Mouse (Mus musculus) CD8-positive naive resting alpha-beta T cell, adult 2 months (primary cell): ENCODE results near the gene Chid1.

Source experiments
- DNase-seq, 2 experiments: peaks; one replicate each; pipeline ENCODE4 v3.0.0; 2022; ENCODE audit warnings: low read depth in 2 of 2, low spot score in 2 of 2

Gene Chid1

DNA sequence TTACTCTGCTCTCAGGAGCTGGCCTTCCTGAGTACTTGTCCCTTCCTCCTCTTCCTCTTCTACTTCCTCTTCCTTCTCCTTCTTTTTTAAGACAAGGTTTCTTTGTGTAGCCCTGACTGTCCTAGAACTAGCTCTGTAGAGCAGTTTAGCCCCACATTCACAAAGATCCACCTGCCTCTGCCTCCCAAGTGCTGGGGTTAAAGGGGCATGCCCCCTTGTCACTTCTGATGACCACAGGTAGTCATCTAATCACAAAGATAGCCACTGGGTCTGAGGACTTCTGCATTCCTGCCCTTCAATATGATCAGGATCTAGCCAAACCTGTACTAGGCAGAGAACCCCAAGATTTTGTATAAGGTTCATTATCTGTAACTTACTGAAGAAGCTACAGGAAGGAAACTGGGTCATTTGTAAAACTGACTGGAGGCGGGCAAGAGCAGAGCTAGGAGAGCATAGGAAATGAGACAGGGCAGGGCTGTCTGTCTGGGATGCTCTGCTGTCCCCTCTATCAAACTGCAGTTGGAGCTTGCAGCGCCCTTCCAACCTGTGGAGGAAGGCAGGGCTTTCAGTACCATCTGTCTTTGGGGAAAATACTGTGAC, 20.2 kb upstream of the Chid1 start:
- DNase-seq, result no peak

GRCm38 (mm10) chr7:141558946-141559345, 19.3 kb upstream of the Chid1 start:
- DNase-seq, result no peak

- no peak for DNase-seq
These were observed 18.7 kb upstream of the Chid1 start for GRCm38 (mm10) chr7:141558329-141558776.

- DNase-seq, result no peak
These were observed 10.8 kb upstream of the Chid1 start for GRCm38 (mm10) chr7:141550464-141550863.

DNA sequence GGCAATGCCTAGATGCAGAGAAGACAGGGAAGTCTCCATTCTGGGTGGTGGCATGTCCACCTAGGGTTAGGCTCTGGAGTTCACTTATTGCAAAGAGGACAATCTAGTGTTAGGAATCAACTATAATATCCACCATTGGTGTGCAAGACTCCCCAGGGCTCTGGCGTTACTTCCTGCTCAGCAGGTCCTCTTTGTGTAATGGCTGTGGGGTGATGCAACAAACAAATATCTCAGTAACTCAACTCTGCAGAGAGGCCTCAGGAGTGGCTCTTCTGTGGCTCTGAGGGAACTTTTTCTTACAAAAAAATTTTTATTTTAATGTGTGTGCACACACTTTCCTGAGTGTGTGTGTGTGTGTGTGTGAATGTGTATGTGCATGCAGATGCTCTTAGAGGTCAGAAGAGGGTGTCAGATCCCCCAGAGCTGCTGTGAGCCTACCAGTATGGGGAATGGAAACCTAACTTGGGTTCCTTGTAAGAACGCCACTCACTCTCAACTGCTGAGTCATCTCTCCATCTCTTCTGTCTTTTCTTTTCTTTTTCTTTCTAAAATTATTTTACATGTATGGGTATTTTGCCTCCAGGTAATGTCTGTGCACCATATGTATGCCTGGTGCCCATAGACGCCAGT, 9.9 kb upstream of the Chid1 start:
- no peak for DNase-seq

DNA sequence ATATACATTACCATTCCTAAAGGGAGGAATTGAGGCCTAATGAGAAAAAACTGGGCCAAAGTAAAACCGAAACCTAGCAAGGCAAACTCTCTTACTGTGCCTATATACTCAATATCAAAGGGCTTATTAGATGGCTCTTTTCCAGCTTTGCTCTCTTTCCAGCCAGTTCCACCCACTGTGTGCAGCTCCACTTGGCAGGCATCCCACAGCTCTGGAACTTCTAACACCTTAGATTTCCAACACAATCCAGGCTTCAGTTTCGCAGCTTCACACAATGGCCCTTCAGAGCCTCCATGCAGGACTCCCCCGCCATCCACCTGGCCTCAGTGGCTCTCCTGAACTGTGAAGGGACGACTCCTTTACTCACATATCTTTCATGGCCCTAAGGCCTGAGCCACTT, 5.0 kb upstream of the Chid1 start:
- DNase-seq, result no peak

DNA sequence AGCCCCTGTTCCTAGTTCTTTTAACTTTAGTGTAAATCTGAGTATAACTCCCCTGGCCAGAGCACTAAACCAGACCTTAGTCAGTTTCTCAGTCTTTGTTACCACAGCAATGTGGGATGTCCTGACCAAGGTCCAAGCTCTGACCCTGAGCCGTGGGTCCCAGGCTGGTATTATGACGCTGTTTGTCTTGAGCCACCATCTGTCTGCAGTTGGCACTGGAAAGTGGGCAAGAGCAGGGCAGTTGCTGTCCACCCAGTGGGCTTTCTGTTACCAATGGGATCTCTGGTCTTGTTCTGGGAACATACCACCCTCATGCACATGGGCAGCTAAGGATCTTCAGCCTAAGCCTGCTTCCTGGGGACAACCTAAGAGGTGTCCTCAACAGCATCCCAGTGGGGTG, 2.9 kb upstream of the Chid1 start:
- DNase-seq, result no peak

GRCm38 (mm10) chr7:141541681-141542080, 2.0 kb upstream of the Chid1 start:
- DNase-seq, result no peak

DNA sequence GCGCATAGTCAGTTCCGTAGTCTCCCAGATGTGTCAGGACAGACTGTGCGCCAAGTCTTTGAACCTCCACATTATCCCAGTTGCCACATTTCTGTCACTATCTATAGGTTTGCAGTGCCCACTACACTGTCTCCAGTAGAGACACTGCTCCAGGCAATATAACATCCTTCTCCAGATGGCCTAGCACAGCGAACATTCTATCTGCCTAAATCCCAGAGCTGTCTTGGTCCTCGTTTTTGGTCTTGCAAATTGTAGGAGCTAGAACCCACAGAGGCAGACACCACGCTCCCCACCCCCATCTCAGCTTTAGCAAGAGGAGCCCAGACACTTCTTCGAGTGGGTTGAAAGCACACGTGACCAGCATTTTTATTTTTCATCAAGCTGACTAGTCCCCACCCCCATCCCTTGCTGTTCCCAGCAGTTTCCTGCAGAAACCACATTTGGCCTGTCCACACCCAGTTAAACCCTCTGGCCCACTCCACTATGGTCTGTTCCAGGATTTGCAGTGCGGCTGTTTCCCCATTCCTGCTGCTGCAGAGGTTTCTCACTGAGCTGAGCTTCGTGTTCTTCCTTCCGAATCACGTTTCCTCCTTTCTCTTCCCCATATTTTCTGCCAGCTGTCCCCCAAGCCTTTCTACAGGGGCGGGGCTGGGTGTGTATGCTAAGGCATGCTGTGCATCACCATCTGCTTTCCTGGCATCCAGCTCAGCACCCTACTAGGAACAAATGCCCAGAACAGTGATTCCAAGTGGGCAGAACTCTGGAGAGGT, 840 bp upstream of the Chid1 start:
- DNase-seq, result no peak

- no peak for DNase-seq
These were observed 653 bp downstream of the Chid1 start for GRCm38 (mm10) chr7:141538852-141539555.

GRCm38 (mm10) chr7:141535570-141535969, 4.1 kb downstream of the Chid1 start:
- no peak for DNase-seq

GRCm38 (mm10) chr7:141525580-141525925, 14.1 kb downstream of the Chid1 start:
- no peak for DNase-seq

DNA sequence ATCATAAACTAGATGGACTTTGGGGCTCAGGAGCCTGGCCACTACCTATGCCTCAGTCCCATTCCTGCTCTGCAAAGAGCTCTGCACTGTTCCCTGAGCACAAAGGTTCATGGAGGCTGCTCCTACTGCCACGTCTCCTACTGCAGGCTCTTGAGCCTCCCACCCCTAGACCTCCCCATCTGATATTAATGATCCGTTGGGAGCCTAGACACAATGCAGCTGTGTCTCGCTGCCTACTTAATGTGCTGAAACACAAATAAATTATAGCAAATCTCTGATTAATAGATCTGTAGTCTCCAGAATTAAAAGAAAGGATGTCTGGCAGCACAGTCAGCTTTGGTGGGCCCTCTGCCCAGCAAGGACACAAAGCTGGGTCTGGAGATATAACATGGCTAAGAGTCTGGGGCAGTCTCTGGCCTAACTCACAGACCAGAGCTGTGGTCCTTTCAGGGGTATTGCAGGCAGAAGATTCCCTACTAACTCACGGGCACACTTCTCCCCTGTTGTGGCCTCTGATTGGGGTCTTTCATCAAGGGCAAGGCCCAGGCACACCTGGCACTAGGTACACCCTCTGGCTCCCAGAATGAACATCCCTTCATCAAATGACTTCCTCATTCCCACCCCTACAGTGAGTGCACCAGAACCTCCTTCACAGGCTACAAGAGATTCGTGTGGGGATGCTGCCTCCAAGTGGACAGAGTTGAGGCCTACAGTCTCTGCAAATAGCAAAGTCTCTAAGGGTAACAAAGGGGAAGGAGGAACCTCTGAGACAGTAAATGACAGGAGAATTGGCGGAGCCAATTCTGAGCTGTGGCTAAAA, 14.7 kb downstream of the Chid1 start:
- DNase-seq, result peak; percentile 31 to 47

- DNase-seq, result no peak
These were observed 15.4 kb downstream of the Chid1 start for GRCm38 (mm10) chr7:141524271-141524670.

GRCm38 (mm10) chr7:141523007-141523406, 16.6 kb downstream of the Chid1 start:
- no peak for DNase-seq

DNA sequence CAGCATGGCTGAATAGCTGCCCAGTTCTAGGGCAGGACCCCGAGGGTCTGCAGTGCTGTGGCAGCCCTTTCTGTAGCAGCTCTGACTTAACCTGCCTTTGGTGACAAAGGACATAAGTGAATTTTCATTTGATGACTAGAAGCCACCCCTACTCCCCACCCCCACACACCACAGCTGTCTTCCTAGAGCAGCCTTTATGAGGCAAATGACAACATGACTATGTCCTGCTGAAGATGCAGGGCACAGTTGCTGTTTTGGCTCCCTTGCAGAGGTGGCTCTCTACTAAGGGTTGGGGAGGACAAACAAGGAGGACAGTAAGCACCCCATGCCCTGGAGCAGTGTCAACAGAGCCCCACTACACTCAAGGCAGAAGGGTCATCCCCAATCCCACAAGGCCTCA, 19.9 kb downstream of the Chid1 start:
- DNase-seq, result no peak

- DNase-seq, result no peak
These were observed 20.7 kb downstream of the Chid1 start for GRCm38 (mm10) chr7:141518926-141519325.

DNA sequence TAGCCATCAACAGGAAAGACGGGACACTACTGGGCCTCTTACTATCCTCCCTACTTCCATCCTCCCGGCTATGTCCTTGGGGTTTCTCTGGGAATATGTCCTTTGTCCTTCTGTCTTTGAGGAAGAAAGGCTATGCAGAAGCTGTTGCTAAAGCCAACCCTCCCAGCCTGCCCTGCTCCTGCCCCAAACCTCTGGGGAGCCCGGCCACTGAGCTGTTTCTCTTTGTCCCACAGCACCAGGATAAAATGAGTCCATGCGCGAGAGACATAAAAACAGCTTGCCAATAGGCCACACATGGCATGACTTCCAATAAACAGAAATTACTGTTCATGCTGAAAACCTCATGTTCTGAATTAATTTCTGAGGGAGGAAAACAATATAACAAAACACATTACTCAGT, 21.4 kb downstream of the Chid1 start:
- no peak for DNase-seq

GRCm38 (mm10) chr7:141517638-141518037, 22.0 kb downstream of the Chid1 start:
- DNase-seq, result no peak

- DNase-seq, result no peak
These were observed 28.9 kb downstream of the Chid1 start for GRCm38 (mm10) chr7:141510681-141511191.

GRCm38 (mm10) chr7:141510196-141510595, 29.5 kb downstream of the Chid1 start:
- no peak for DNase-seq
